Mouse (Mus musculus) liver, embryonic 16.5 days (tissue): ENCODE measurements around the gene Dusp13. TPM values are rescaled to one million over a fixed set of nuclear protein-coding genes. Genes with fewer than 3 reads are reported as not detected.

Experiments used
- ATAC-seq: fragments of 200-750 bp; cut with Nextera tagmentation; 2 replicates; pipeline ENCODE4 v1.8.0; 2017; ENCODE audit warnings: low read depth, mild to moderate bottlenecking, moderate number of reproducible peaks, moderate library complexity
- H3K27ac ChIP-seq: fragments of 300-500 bp; sonication (generic); 2 replicates; pipeline ENCODE4 v1.5.1; 2014; ENCODE audit warnings: mild to moderate bottlenecking, low read length
- H3K27me3 ChIP-seq: fragments of 300-500 bp; sonication (generic); 2 replicates; pipeline ENCODE4 v1.6.1; 2014; ENCODE audit warnings: low read depth, low read length, mixed read lengths; ENCODE audit not compliant: control insufficient read depth, insufficient read depth
- H3K36me3 ChIP-seq: fragments of 300-500 bp; sonication (generic); 2 replicates; pipeline ENCODE4 v1.6.1; 2014; ENCODE audit warnings: mild to moderate bottlenecking; ENCODE audit not compliant: control insufficient read depth, insufficient read depth
- H3K4me1 ChIP-seq: fragments of 300-500 bp; sonication (generic); 2 replicates; pipeline ENCODE4 v1.6.1; 2014; ENCODE audit warnings: low read depth, low read length, mixed read lengths; ENCODE audit not compliant: control insufficient read depth
- H3K4me2 ChIP-seq: fragments of 300-500 bp; sonication (generic); 2 replicates; pipeline ENCODE4 v1.6.1; 2014; ENCODE audit warnings: low read depth, low read length, mixed read lengths
- H3K4me3 ChIP-seq: fragments of 300-500 bp; sonication (generic); 2 replicates; pipeline ENCODE4 v1.5.1; 2014; ENCODE audit warnings: low read depth, mild to moderate bottlenecking, low read length
- H3K9ac ChIP-seq: fragments of 300-500 bp; sonication (generic); 2 replicates; pipeline ENCODE4 v1.6.1; 2014; ENCODE audit warnings: low read depth, low read length
- H3K9me3 ChIP-seq: fragments of 300-500 bp; sonication (generic); replicated peaks from 2 replicates; pipeline ENCODE4 v1.6.1; 2016; ENCODE audit warnings: low read length; ENCODE audit not compliant: control insufficient read depth
- WGBS: fragments of 180-500 bp; shearing (Covaris S2); extraction: QIAGEN DNeasy Blood & Tissue Kit; methylation state at CpG from one replicate; pipeline ENCODE4 v1.1.7; 2014; ENCODE audit not compliant: insufficient replicate concordance; 5-methylcytosine and 5-hydroxymethylcytosine counted together
- polyA plus RNA-seq: library from polyadenylated mRNA; unstranded; fragments of >200 nt; fragmentation: Nextera tagmentation; extraction: Ambion mirVana; gene quantifications from 2 replicates; pipeline ENCODE4 v1.2.1, GENCODE M21; 2015

Gene Dusp13
- polyA plus RNA-seq, 1 experiment from 2014 or later = 0.30 TPM

- Histone ChIP-seq H3K27ac (no peak overlapping the region), H3K36me3 (no peaks in the 10 kb centered on the region), H3K4me1 (no peaks in the 10 kb centered on the region), H3K4me3 (no peak overlapping the region), H3K27me3 (no peaks in the 10 kb centered on the region), H3K4me2 (no peak overlapping the region), H3K9me3 (no peaks in the 10 kb centered on the region), H3K9ac (no peak overlapping the region)
- 42% methylated on average over 17 of the region's 17 CpGs for WGBS
- peak; percentile 61; the same call in 1 of the 2 replicates for ATAC-seq
Observed at GRCm38 (mm10) chr14:21719646-21720383, 31.2 kb downstream of the Dusp13 start.

- Histone ChIP-seq H3K4me2 (no peak within 1 kb of the TSS), H3K4me3 (no peak within 1 kb of the TSS), H3K36me3 (no peaks in the 10 kb centered on the region), H3K9me3 (no peaks in the 10 kb centered on the region), H3K27me3 (no peaks in the 10 kb centered on the region), H3K27ac (no peak within 1 kb of the TSS), H3K4me1 (no peaks in the 10 kb centered on the region), H3K9ac (no peak within 1 kb of the TSS)
- no peak for ATAC-seq
- WGBS = 58% methylated on average over 5 of the region's 5 CpGs
Observed at GRCm38 (mm10) chr14:21714486-21714885, 36.5 kb downstream of the Dusp13 start, which contains the start of gene Dupd1. Dupd1 (minus strand) TSS chr14:21714576.

- no peak overlapping the region for H3K9ac ChIP-seq
- H3K9me3 ChIP-seq = no peaks in the 10 kb centered on the region
- no peak for ATAC-seq
- H3K27ac ChIP-seq = no peak overlapping the region
- H3K4me2 ChIP-seq = no peak overlapping the region
- H3K4me3 ChIP-seq = no peak overlapping the region
- whole genome bisulfite sequencing = 48% methylated on average over 2 of the region's 2 CpGs
- H3K36me3 ChIP-seq = no peaks in the 10 kb centered on the region
- no peaks in the 10 kb centered on the region for H3K27me3 ChIP-seq
- H3K4me1 ChIP-seq = no peaks in the 10 kb centered on the region
Observed at GRCm38 (mm10) chr14:21711231-21711630, 39.8 kb downstream of the Dusp13 start.

GRCm38 (mm10) chr14:21709545-21709944 lies 41.4 kb downstream of the Dusp13 start:
- ATAC-seq = no peak
- 71% methylated on average over 2 of the region's 2 CpGs for WGBS
- H3K27ac ChIP-seq = no peak overlapping the region
- no peak overlapping the region for H3K4me2 ChIP-seq
- H3K9ac ChIP-seq = no peak overlapping the region
- no peak overlapping the region for H3K4me3 ChIP-seq
- H3K27me3 ChIP-seq = no peaks in the 10 kb centered on the region
- no peaks in the 10 kb centered on the region for H3K4me1 ChIP-seq
- H3K36me3 ChIP-seq = no peaks in the 10 kb centered on the region
- H3K9me3 ChIP-seq = no peaks in the 10 kb centered on the region

GRCm38 (mm10) chr14:21706759-21707571 lies 44.0 kb downstream of the Dusp13 start:
- no peak overlapping the region for H3K4me3 ChIP-seq
- H3K27me3 ChIP-seq = no peaks in the 10 kb centered on the region
- no peaks in the 10 kb centered on the region for H3K36me3 ChIP-seq
- H3K9ac ChIP-seq = no peak overlapping the region
- 18% methylated on average over 12 of the region's 12 CpGs for WGBS
- H3K9me3 ChIP-seq = no peaks in the 10 kb centered on the region
- H3K4me2 ChIP-seq = no peak overlapping the region
- no peaks in the 10 kb centered on the region for H3K4me1 ChIP-seq
- H3K27ac ChIP-seq = no peak overlapping the region
- no peak for ATAC-seq

DNA sequence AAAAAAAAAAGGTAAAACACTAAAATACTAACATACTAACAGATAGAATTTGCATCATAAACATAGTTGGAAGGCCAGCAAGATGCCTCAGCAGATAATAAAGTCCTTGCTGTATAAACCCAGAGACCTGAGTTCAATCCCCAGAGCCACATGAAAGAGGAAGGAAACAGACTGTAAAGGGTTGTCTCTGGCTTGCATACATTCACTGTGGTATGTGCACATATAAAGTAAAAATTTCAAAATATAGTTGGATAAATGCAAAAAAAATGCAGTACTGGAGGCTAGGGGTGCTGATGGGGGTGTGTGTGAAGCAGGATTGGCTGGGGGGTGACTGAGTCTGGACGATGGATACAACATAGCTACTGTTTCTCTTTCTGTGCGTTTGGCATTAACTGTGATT lies 45.5 kb downstream of the Dusp13 start:
- Histone ChIP-seq H3K9me3 (no peaks in the 10 kb centered on the region), H3K4me3 (no peak overlapping the region), H3K9ac (no peak overlapping the region), H3K27me3 (no peaks in the 10 kb centered on the region), H3K4me2 (no peak overlapping the region), H3K4me1 (no peaks in the 10 kb centered on the region), H3K36me3 (no peaks in the 10 kb centered on the region), H3K27ac (no peak overlapping the region)
- no peak for ATAC-seq
- 45% methylated on average over 2 of the region's 2 CpGs for WGBS

GRCm38 (mm10) chr14:21703255-21703654 lies 47.7 kb downstream of the Dusp13 start:
- H3K36me3 ChIP-seq = no peaks in the 10 kb centered on the region
- WGBS = 31% methylated on average over 5 of the region's 5 CpGs
- ATAC-seq = peak; percentile 45; the same call in 1 of the 2 replicates

GRCm38 (mm10) chr14:21702691-21703090 lies 48.3 kb downstream of the Dusp13 start:
- H3K27ac ChIP-seq = no peak overlapping the region
- WGBS = 69% methylated on average over 8 of the region's 8 CpGs
- no peak overlapping the region for H3K9ac ChIP-seq
- H3K4me1 ChIP-seq = no peaks in the 10 kb centered on the region
- H3K4me3 ChIP-seq = no peak overlapping the region
- no peaks in the 10 kb centered on the region for H3K9me3 ChIP-seq
- no peak overlapping the region for H3K4me2 ChIP-seq
- H3K27me3 ChIP-seq = no peaks in the 10 kb centered on the region
- no peaks in the 10 kb centered on the region for H3K36me3 ChIP-seq
- no peak for ATAC-seq

More at GRCm38 (mm10) chr14:21703255-21703654, 47.7 kb downstream of the Dusp13 start:
- Histone ChIP-seq H3K27me3 (no peaks in the 10 kb centered on the region), H3K4me2 (no peak overlapping the region), H3K27ac (no peak overlapping the region), H3K9ac (no peak overlapping the region), H3K9me3 (no peaks in the 10 kb centered on the region), H3K4me3 (no peak overlapping the region), H3K4me1 (no peaks in the 10 kb centered on the region)
